Mouse (Mus musculus) lung, embryonic 16.5 days (tissue): Measurements from ENCODE around the gene Prkcb. TPM values are rescaled to one million over a fixed set of nuclear protein-coding genes. Genes with fewer than 3 reads are reported as not detected.

Source experiments
- ATAC-seq: fragments of 200-750 bp; cut with Nextera tagmentation; 2 replicates; pipeline ENCODE4 v1.8.0; 2017; ENCODE audit warnings: low read depth, mild to moderate bottlenecking, moderate library complexity
- H3K27ac ChIP-seq: fragments of 300-500 bp; sonication (generic); 2 replicates; pipeline ENCODE4 v1.5.1; 2014; ENCODE audit warnings: mild to moderate bottlenecking, control low read depth, low read length
- H3K27me3 ChIP-seq: fragments of 300-500 bp; sonication (generic); 2 replicates; pipeline ENCODE4 v1.6.1; 2014; ENCODE audit warnings: low read depth, low read length, mixed read lengths; ENCODE audit not compliant: control insufficient read depth, insufficient read depth
- H3K36me3 ChIP-seq: fragments of 300-500 bp; sonication (generic); 2 replicates; pipeline ENCODE4 v1.6.1; 2014; ENCODE audit warnings: low read length; ENCODE audit not compliant: control insufficient read depth, insufficient read depth
- H3K4me1 ChIP-seq: fragments of 300-500 bp; sonication (generic); replicated peaks from 2 replicates; pipeline ENCODE4 v1.6.1; 2014; ENCODE audit warnings: low read length, mixed read lengths; ENCODE audit not compliant: control insufficient read depth, insufficient read depth
- H3K4me2 ChIP-seq: fragments of 300-500 bp; sonication (generic); 2 replicates; pipeline ENCODE4 v1.6.1; 2014; ENCODE audit warnings: low read depth, low read length, control low read depth
- H3K4me3 ChIP-seq: fragments of 300-500 bp; sonication (generic); 2 replicates; pipeline ENCODE4 v1.5.1; 2014; ENCODE audit warnings: mild to moderate bottlenecking, low read length, control low read depth
- H3K9ac ChIP-seq: fragments of 300-500 bp; sonication (generic); 2 replicates; pipeline ENCODE4 v1.6.1; 2014; ENCODE audit warnings: low read length, control low read depth
- H3K9me3 ChIP-seq: fragments of 300-500 bp; sonication (generic); 2 replicates; pipeline ENCODE4 v1.6.1; 2016; ENCODE audit warnings: low read length; ENCODE audit not compliant: control insufficient read depth
- WGBS: fragments of 180-500 bp; shearing (Covaris S2); extraction: QIAGEN DNeasy Blood & Tissue Kit; methylation state at CpG from one replicate; pipeline ENCODE4 v1.1.7; 2014; 5-methylcytosine and 5-hydroxymethylcytosine counted together
- polyA plus RNA-seq: library from polyadenylated mRNA; unstranded; fragments of >200 nt; fragmentation: Nextera tagmentation; extraction: Ambion mirVana; gene quantifications from 2 replicates; pipeline ENCODE4 v1.2.1, GENCODE M21; 2015

Prkcb gene
- polyA plus RNA-seq, 1 experiment from 2014 or later, result 4.1 TPM

DNA sequence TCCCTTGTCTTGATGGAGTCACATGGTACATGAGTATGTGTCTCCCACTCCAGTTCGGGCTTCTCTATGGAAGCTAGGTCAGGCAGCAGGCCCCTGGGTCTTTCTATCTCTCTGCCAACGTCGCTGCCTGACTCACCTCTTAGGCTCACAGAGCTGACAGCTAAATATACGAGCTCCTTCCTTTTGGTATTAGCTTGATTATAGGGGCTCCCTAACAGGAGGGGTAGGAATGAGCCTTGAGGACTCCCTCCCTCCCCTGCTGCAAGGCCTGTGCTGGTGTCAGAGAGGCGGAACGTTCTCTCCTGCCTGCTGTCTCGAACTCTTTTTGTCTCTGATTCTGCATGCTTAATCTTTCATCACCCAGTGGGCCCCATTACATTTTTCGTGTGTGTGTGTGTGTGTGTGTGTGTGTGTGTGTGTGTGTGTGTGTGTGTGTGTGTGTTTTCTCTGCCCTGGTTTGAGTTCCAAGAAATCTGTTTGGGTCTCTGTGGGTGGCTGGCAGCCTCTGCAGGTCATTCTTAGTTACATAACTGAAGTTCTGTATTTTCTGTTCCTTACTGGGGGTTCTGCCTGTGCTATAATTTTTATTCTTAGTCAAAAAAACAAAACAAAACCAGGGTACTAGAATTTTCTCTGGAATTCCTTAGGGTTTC is 33.6 kb downstream of the Prkcb start:
- Histone ChIP-seq H3K4me3 (no peak overlapping the region), H3K27me3 (no peaks in the 10 kb centered on the region), H3K9ac (no peak overlapping the region), H3K4me1 (no peaks in the 10 kb centered on the region), H3K4me2 (no peak overlapping the region), H3K9me3 (no peaks in the 10 kb centered on the region), H3K36me3 (no peaks in the 10 kb centered on the region), H3K27ac (no peak overlapping the region)
- whole genome bisulfite sequencing, result 53% methylated on average over 8 of the region's 8 CpGs
- no peak for ATAC-seq

DNA sequence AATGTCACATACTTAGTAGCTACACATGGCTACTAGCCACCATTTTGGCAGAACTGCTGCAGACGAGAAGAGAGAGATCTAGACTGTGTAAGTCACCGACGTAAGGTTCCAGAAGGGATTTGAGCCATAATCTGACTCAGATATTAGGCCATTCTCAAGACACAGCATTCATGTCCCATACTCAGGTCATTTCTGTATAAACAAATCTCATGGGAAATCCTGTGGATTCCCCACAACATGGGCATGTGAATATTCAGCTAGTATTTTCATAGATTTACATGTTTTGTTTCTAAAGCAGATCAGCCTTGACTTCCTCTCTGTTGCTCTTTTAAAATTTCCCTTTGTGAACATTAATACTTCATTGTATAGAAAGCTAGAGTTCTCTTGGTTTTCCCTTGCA is 39.4 kb downstream of the Prkcb start:
- WGBS, result 80% methylated on average over 3 of the region's 3 CpGs

DNA sequence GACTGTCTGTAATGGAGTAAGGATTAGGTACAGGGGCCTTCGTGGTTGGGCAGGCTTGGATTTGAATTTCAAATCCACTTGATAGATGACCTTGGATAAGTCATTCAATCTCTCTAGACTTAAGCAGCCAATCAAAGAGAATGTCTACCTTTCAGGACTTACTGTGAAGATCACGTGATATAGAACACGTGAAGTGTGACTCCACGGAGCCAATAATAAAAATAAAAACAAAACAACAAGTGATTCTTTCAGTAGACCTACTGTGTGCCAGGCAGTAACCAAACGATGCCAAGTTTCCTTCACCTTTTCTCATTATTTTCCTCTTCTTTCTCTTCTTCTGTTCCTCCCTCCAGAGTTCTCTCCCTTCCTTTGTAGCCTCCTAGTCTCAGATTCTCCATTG is 39.9 kb downstream of the Prkcb start:
- H3K4me1 ChIP-seq, result no peaks in the 10 kb centered on the region

More for the DNA sequence above, 39.4 kb downstream of the Prkcb start:
- ATAC-seq, result no peak
- Histone ChIP-seq H3K4me1 (no peaks in the 10 kb centered on the region), H3K4me3 (no peak overlapping the region), H3K27ac (no peak overlapping the region), H3K27me3 (no peaks in the 10 kb centered on the region), H3K9me3 (no peaks in the 10 kb centered on the region), H3K36me3 (no peaks in the 10 kb centered on the region), H3K9ac (no peak overlapping the region), H3K4me2 (no peak overlapping the region)

DNA sequence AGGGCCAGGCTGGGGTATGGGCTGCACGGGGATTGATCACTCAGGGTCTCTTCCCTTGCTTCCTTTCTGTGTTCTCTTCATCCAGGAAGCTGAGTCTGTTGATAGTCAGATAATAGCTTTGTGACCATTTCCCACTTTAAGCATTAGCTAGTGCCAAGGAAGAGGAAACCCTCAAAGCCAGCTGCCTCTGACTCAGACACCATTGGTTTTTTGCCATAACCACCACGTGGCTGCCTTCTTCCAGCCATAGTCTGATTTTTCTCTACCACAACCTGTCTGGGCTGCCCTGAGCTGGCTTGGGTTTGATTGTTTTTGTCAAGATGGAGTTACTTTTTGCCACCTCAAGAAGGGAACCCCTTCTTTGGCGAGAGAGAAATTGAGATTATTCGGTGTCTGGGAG is 41.0 kb downstream of the Prkcb start:
- H3K9me3 ChIP-seq, result no peaks in the 10 kb centered on the region
- H3K27ac ChIP-seq, result no peak overlapping the region
- no peaks in the 10 kb centered on the region for H3K27me3 ChIP-seq
- no peak for ATAC-seq
- H3K9ac ChIP-seq, result no peak overlapping the region
- no peaks in the 10 kb centered on the region for H3K36me3 ChIP-seq
- WGBS, result 68% methylated on average over 4 of the region's 4 CpGs
- H3K4me2 ChIP-seq, result no peak overlapping the region
- H3K4me3 ChIP-seq, result no peak overlapping the region
- H3K4me1 ChIP-seq, result no peaks in the 10 kb centered on the region

More for the DNA sequence above, 39.9 kb downstream of the Prkcb start:
- Histone ChIP-seq H3K9me3 (no peaks in the 10 kb centered on the region), H3K36me3 (no peaks in the 10 kb centered on the region), H3K9ac (no peak overlapping the region), H3K4me3 (no peak overlapping the region), H3K4me2 (no peak overlapping the region), H3K27ac (no peak overlapping the region), H3K27me3 (no peaks in the 10 kb centered on the region)
- ATAC-seq, result no peak
- WGBS, result 84% methylated on average over 5 of the region's 5 CpGs

DNA sequence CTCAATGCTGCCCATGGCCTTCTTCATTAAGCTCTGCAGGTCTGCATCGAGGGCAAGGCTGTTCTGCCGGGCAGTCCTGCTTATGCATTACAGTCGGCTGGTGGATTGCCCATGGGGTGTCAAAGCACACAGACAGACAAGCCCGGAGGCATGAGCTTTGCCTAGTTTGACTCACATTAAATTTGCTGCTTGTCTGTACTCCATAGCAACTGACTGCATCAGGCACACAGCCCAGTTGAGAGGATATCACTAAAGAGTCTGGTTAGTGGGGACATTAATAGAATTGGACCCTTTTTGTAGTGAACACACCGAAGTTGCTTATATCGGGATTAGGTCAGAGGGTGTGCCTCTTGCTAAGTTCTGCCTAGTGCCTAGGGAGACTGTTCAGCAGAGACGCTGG is 45.1 kb downstream of the Prkcb start:
- Histone ChIP-seq H3K36me3 (no peaks in the 10 kb centered on the region), H3K4me1 (no peaks in the 10 kb centered on the region), H3K27ac (no peak overlapping the region), H3K9ac (no peak overlapping the region), H3K4me3 (no peak overlapping the region), H3K9me3 (no peaks in the 10 kb centered on the region), H3K4me2 (no peak overlapping the region), H3K27me3 (no peaks in the 10 kb centered on the region)
- ATAC-seq, result no peak
- 80% methylated on average over 7 of the region's 7 CpGs for WGBS

DNA sequence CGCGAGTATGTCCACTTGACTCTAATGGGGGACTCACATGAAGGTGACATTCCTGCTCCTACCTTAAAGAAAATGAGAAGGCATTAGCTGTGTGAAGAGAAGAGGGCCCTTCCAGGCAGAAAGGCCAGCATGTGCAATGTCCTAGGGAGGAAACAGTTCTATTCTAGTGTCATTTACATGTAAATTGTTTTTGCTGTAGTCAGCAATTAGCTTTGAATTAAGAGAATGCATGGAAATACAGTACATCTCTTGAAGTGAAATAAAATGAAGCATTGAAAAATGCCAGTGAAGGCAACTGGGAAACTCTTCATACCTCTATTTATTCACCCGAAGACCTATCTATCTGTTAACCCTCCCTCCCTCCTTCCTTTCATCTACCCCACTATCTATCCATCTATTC is 48.8 kb downstream of the Prkcb start:
- Histone ChIP-seq H3K4me3 (no peak overlapping the region), H3K9me3 (no peaks in the 10 kb centered on the region), H3K9ac (no peak overlapping the region), H3K27me3 (no peaks in the 10 kb centered on the region), H3K27ac (no peak overlapping the region), H3K36me3 (no peaks in the 10 kb centered on the region), H3K4me2 (no peak overlapping the region), H3K4me1 (no peaks in the 10 kb centered on the region)
- no peak for ATAC-seq
- 95% methylated on average over 3 of the region's 3 CpGs for WGBS

DNA sequence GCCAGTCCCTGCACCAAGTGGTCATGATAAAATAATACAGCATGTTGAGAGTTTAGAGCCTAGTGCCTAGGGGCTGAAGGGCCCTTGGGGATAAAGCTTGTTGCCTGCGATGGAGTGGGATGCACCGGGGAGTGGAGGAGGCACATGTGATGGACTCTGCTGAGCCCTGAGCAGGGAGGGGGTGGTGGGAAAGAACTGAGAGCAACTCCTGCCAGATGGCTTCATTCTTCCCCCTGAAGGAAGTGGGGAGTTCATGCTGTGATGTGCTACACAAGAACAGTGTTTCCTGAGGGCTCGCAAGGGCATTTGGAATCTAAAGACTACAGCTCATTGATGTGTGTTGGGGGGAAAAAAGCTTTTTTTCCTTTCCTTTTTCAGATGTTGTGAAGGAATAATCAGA is 49.5 kb downstream of the Prkcb start:
- WGBS, result 80% methylated on average over 3 of the region's 3 CpGs
- ATAC-seq, result no peak
- Histone ChIP-seq H3K36me3 (no peaks in the 10 kb centered on the region), H3K9ac (no peak overlapping the region), H3K4me1 (no peaks in the 10 kb centered on the region), H3K4me2 (no peak overlapping the region), H3K9me3 (no peaks in the 10 kb centered on the region), H3K27ac (no peak overlapping the region), H3K27me3 (no peaks in the 10 kb centered on the region), H3K4me3 (no peak overlapping the region)

DNA sequence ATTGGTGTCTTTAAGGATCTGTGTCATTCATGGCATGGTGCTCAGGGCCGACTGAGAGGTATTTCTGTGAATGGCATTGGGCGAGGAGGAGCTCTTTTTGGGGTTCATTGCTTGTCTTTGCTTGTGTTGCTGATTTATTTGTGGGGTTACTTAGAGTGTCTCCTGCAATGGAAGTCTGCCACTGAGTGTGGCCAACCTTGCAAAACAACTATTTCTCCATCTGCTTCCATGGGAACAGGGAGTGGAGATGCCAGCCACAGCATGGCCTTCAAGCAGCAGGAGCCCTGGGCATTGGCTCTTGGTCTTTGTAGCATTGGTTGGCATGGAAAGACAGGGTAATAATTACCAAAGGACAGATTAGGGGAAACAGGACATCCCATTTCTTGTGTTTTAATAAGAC is 50.9 kb downstream of the Prkcb start:
- Histone ChIP-seq H3K36me3 (no peaks in the 10 kb centered on the region), H3K4me2 (no peak overlapping the region), H3K4me1 (no peaks in the 10 kb centered on the region), H3K27me3 (no peaks in the 10 kb centered on the region), H3K9ac (no peak overlapping the region), H3K9me3 (no peaks in the 10 kb centered on the region), H3K4me3 (no peak overlapping the region), H3K27ac (no peak overlapping the region)
- WGBS, result 76% methylated on average over 2 of the region's 2 CpGs
- ATAC-seq, result no peak

DNA sequence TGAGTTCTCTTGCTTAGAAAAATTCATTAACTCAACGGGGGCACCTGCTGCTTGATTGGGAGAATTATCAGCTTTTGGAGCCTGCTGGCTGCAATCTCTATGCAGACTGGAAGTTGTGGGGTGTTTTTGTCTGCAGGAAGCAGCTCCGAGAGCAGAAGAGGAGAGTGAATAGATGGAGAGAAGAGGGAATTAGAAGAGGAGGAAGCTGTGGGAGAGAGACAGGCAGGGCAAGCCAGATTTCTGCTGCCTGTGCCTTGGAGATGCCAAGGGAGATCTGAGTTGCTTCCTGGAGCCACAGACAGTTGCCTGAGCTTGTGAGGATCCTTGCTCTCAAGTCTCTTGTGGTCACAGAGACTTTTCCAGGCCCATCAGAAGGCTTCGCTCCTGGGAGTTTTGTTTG is 53.3 kb downstream of the Prkcb start:
- no peak for ATAC-seq
- H3K4me1 ChIP-seq, result 0 out of 2 replicates have a peak, but pooled peaks cover 2% of the 10 kb centered on the region
- no peaks in the 10 kb centered on the region for H3K9me3 ChIP-seq
- H3K4me2 ChIP-seq, result no peak overlapping the region
- WGBS, result 54% methylated on average over 3 of the region's 3 CpGs
- H3K9ac ChIP-seq, result no peak overlapping the region
- no peaks in the 10 kb centered on the region for H3K27me3 ChIP-seq
- H3K36me3 ChIP-seq, result no peaks in the 10 kb centered on the region
- no peak overlapping the region for H3K27ac ChIP-seq
- H3K4me3 ChIP-seq, result no peak overlapping the region

DNA sequence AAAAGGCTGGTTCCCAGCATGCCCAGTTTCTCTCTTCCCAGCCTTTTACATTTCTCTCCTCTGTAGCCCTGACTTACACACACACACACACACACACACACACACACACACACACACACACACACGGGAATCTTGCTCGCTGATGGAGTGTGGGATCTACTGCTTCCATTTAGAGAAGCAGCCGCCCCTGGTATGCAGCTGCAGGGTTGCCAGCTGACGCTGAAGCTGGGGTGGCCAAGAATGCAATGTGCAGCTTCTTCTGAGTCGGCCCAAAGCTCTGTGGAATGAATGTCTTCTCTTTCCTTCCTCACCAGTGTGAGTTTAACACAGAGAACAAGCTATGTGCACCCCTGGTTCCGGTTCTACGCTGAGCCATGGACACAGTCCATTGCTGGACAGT is 56.1 kb downstream of the Prkcb start:
- Histone ChIP-seq H3K27ac (no peak overlapping the region), H3K4me1 (0 out of 2 replicates have a peak, but pooled peaks cover 2% of the 10 kb centered on the region), H3K27me3 (no peaks in the 10 kb centered on the region), H3K4me3 (no peak overlapping the region), H3K9me3 (no peaks in the 10 kb centered on the region), H3K9ac (no peak overlapping the region), H3K4me2 (no peak overlapping the region), H3K36me3 (no peaks in the 10 kb centered on the region)
- ATAC-seq, result peak; percentile 60; the same call in 1 of the 2 replicates
- WGBS, result 42% methylated on average over 7 of the region's 7 CpGs
